Mouse (Mus musculus) testis, adult 2 months (tissue): ENCODE data around the gene Nucb1.

Experiments used
- CTCF ChIP-seq: fragments of 200-500 bp; IDR thresholded peaks from 2 replicates; pipeline ENCODE4 v1.5.1; 2012; ENCODE audit warnings: low read depth, mild to moderate bottlenecking, inconsistent platforms, low read length, moderate library complexity; ENCODE audit not compliant: control insufficient read depth, insufficient read depth, insufficient replicate concordance
- POLR2A ChIP-seq: fragments of 200-500 bp; IDR thresholded peaks from 2 replicates; pipeline ENCODE4 v1.6.1; 2012; ENCODE audit warnings: low read depth, mild to moderate bottlenecking, inconsistent platforms, low read length, moderate library complexity; ENCODE audit not compliant: control insufficient read depth

- TF ChIP-seq CTCF = no peak
- TF ChIP-seq POLR2A = no peak
Measured at GRCm38 (mm10) chr7:45446589-45446988, 63.6 kb downstream of the Nucb1 start.
